Mouse (Mus musculus): Measurements from ENCODE around the gene Lingo2. TPM values are rescaled to one million over a fixed set of nuclear protein-coding genes. Genes with fewer than 3 reads are reported as not detected.

The Lingo2 gene
- polyA plus RNA-seq, 1 experiment from 2014 or later, result 1.3 TPM

GRCm38 (mm10) chr4:36647753-36648152 lies 303.8 kb downstream of the Lingo2 start:
- H3K4me1 ChIP-seq (ENCODE audit: control insufficient read depth, insufficient read depth, low read length), result no peaks in the 10 kb centered on the region
- H3K4me3 ChIP-seq (ENCODE audit: low read depth, low read length), result no peak overlapping the region
- H3K4me2 ChIP-seq, result no peak overlapping the region
- no peaks in the 10 kb centered on the region for H3K27me3 ChIP-seq (ENCODE audit: control insufficient read depth, insufficient read depth, low read length)
- H3K27ac ChIP-seq (ENCODE audit: low read depth, low read length), result no peak overlapping the region
- ATAC-seq (replicated peaks; ENCODE audit: insufficient number of reproducible peaks, low FRiP score, low TSS enrichment), result no peak
- no peaks in the 10 kb centered on the region for H3K36me3 ChIP-seq (ENCODE audit: control insufficient read depth, insufficient read depth, low read length)
- no peaks in the 10 kb centered on the region for H3K9me3 ChIP-seq (replicated peaks; ENCODE audit: control insufficient read depth, low read length)
- H3K9ac ChIP-seq (ENCODE audit: low read depth, low read length), result no peak overlapping the region

- H3K9me3 ChIP-seq (replicated peaks; ENCODE audit: control insufficient read depth, low read length), result no peaks in the 10 kb centered on the region
- ATAC-seq (replicated peaks; ENCODE audit: insufficient number of reproducible peaks, low FRiP score, low TSS enrichment), result no peak
Observed at GRCm38 (mm10) chr4:36635666-36636065, 315.9 kb downstream of the Lingo2 start.

GRCm38 (mm10) chr4:36576801-36577200 lies 374.7 kb downstream of the Lingo2 start:
- Histone ChIP-seq H3K27me3 (ENCODE audit: control insufficient read depth, insufficient read depth, low read length) (no peaks in the 10 kb centered on the region), H3K27ac (ENCODE audit: low read depth, low read length) (no peak overlapping the region), H3K9ac (ENCODE audit: low read depth, low read length) (no peak overlapping the region), H3K4me3 (ENCODE audit: low read depth, low read length) (no peak overlapping the region), H3K36me3 (ENCODE audit: control insufficient read depth, insufficient read depth, low read length) (no peaks in the 10 kb centered on the region), H3K9me3 (replicated peaks; ENCODE audit: control insufficient read depth, low read length) (no peaks in the 10 kb centered on the region), H3K4me1 (ENCODE audit: control insufficient read depth, insufficient read depth, low read length) (no peaks in the 10 kb centered on the region), H3K4me2 (no peak overlapping the region)
- WGBS (ENCODE audit: insufficient replicate concordance), result 75% methylated on average over 5 of the region's 5 CpGs
- ATAC-seq (replicated peaks; ENCODE audit: insufficient number of reproducible peaks, low FRiP score, low TSS enrichment), result no peak

More at GRCm38 (mm10) chr4:36635666-36636065, 315.9 kb downstream of the Lingo2 start:
- H3K27me3 ChIP-seq (ENCODE audit: control insufficient read depth, insufficient read depth, low read length), result no peaks in the 10 kb centered on the region
- no peaks in the 10 kb centered on the region for H3K4me1 ChIP-seq (ENCODE audit: control insufficient read depth, insufficient read depth, low read length)
- no peak overlapping the region for H3K9ac ChIP-seq (ENCODE audit: low read depth, low read length)
- no peak overlapping the region for H3K27ac ChIP-seq (ENCODE audit: low read depth, low read length)
- H3K36me3 ChIP-seq (ENCODE audit: control insufficient read depth, insufficient read depth, low read length), result no peaks in the 10 kb centered on the region
- H3K4me3 ChIP-seq (ENCODE audit: low read depth, low read length), result no peak overlapping the region
- no peak overlapping the region for H3K4me2 ChIP-seq
- WGBS (ENCODE audit: insufficient replicate concordance), result 71% methylated on average over 2 of the region's 2 CpGs

- Histone ChIP-seq H3K9me3 (replicated peaks; ENCODE audit: control insufficient read depth, low read length) (no peaks in the 10 kb centered on the region), H3K9ac (ENCODE audit: low read depth, low read length) (no peak overlapping the region), H3K4me2 (no peak overlapping the region), H3K36me3 (ENCODE audit: control insufficient read depth, insufficient read depth, low read length) (no peaks in the 10 kb centered on the region), H3K4me1 (ENCODE audit: control insufficient read depth, insufficient read depth, low read length) (no peaks in the 10 kb centered on the region), H3K27ac (ENCODE audit: low read depth, low read length) (no peak overlapping the region), H3K4me3 (ENCODE audit: low read depth, low read length) (no peak overlapping the region), H3K27me3 (ENCODE audit: control insufficient read depth, insufficient read depth, low read length) (no peaks in the 10 kb centered on the region)
- 69% methylated on average over 3 of the region's 3 CpGs for WGBS (ENCODE audit: insufficient replicate concordance)
- ATAC-seq (replicated peaks; ENCODE audit: insufficient number of reproducible peaks, low FRiP score, low TSS enrichment), result no peak
Observed at GRCm38 (mm10) chr4:36576256-36576655, 375.3 kb downstream of the Lingo2 start.

GRCm38 (mm10) chr4:36566544-36566943 lies 385.0 kb downstream of the Lingo2 start:
- H3K27me3 ChIP-seq (ENCODE audit: control insufficient read depth, insufficient read depth, low read length), result no peaks in the 10 kb centered on the region
- ATAC-seq (replicated peaks; ENCODE audit: insufficient number of reproducible peaks, low FRiP score, low TSS enrichment), result no peak
- H3K36me3 ChIP-seq (ENCODE audit: control insufficient read depth, insufficient read depth, low read length), result no peaks in the 10 kb centered on the region
- H3K9ac ChIP-seq (ENCODE audit: low read depth, low read length), result no peak overlapping the region
- H3K9me3 ChIP-seq (replicated peaks; ENCODE audit: control insufficient read depth, low read length), result no peaks in the 10 kb centered on the region
- H3K4me2 ChIP-seq, result no peak overlapping the region
- no peak overlapping the region for H3K4me3 ChIP-seq (ENCODE audit: low read depth, low read length)
- WGBS (ENCODE audit: insufficient replicate concordance), result 71% methylated on average over 1 of the region's 1 CpGs
- no peak overlapping the region for H3K27ac ChIP-seq (ENCODE audit: low read depth, low read length)
- no peaks in the 10 kb centered on the region for H3K4me1 ChIP-seq (ENCODE audit: control insufficient read depth, insufficient read depth, low read length)

- H3K9me3 ChIP-seq (replicated peaks; ENCODE audit: control insufficient read depth, low read length), result no peaks in the 10 kb centered on the region
- no peaks in the 10 kb centered on the region for H3K4me1 ChIP-seq (ENCODE audit: control insufficient read depth, insufficient read depth, low read length)
- H3K4me2 ChIP-seq, result no peak overlapping the region
- H3K4me3 ChIP-seq (ENCODE audit: low read depth, low read length), result no peak overlapping the region
- no peak overlapping the region for H3K27ac ChIP-seq (ENCODE audit: low read depth, low read length)
- no peaks in the 10 kb centered on the region for H3K36me3 ChIP-seq (ENCODE audit: control insufficient read depth, insufficient read depth, low read length)
- no peak for ATAC-seq (replicated peaks; ENCODE audit: insufficient number of reproducible peaks, low FRiP score, low TSS enrichment)
- WGBS (ENCODE audit: insufficient replicate concordance), result 88% methylated on average over 1 of the region's 1 CpGs
- no peak overlapping the region for H3K9ac ChIP-seq (ENCODE audit: low read depth, low read length)
- no peaks in the 10 kb centered on the region for H3K27me3 ChIP-seq (ENCODE audit: control insufficient read depth, insufficient read depth, low read length)
Observed at GRCm38 (mm10) chr4:36560997-36561396, 390.6 kb downstream of the Lingo2 start.

GRCm38 (mm10) chr4:36540664-36541360 lies 410.7 kb downstream of the Lingo2 start:
- Histone ChIP-seq H3K9ac (ENCODE audit: low read depth, low read length) (no peak overlapping the region), H3K27me3 (ENCODE audit: control insufficient read depth, insufficient read depth, low read length) (no peaks in the 10 kb centered on the region), H3K36me3 (ENCODE audit: control insufficient read depth, insufficient read depth, low read length) (no peaks in the 10 kb centered on the region), H3K9me3 (replicated peaks; ENCODE audit: control insufficient read depth, low read length) (no peaks in the 10 kb centered on the region), H3K4me1 (ENCODE audit: control insufficient read depth, insufficient read depth, low read length) (no peaks in the 10 kb centered on the region), H3K4me3 (ENCODE audit: low read depth, low read length) (no peak overlapping the region), H3K27ac (ENCODE audit: low read depth, low read length) (no peak overlapping the region), H3K4me2 (no peak overlapping the region)
- 56% methylated on average over 2 of the region's 2 CpGs for WGBS (ENCODE audit: insufficient replicate concordance)
- ATAC-seq (replicated peaks; ENCODE audit: insufficient number of reproducible peaks, low FRiP score, low TSS enrichment), result no peak

GRCm38 (mm10) chr4:36533895-36534294 lies 417.7 kb downstream of the Lingo2 start:
- Histone ChIP-seq H3K36me3 (ENCODE audit: control insufficient read depth, insufficient read depth, low read length) (no peaks in the 10 kb centered on the region), H3K27me3 (ENCODE audit: control insufficient read depth, insufficient read depth, low read length) (no peaks in the 10 kb centered on the region), H3K4me1 (ENCODE audit: control insufficient read depth, insufficient read depth, low read length) (no peaks in the 10 kb centered on the region), H3K4me3 (ENCODE audit: low read depth, low read length) (no peak overlapping the region), H3K9me3 (replicated peaks; ENCODE audit: control insufficient read depth, low read length) (no peaks in the 10 kb centered on the region), H3K27ac (ENCODE audit: low read depth, low read length) (no peak overlapping the region), H3K9ac (ENCODE audit: low read depth, low read length) (no peak overlapping the region), H3K4me2 (no peak overlapping the region)
- ATAC-seq (replicated peaks; ENCODE audit: insufficient number of reproducible peaks, low FRiP score, low TSS enrichment), result no peak
- 78% methylated on average over 2 of the region's 2 CpGs for WGBS (ENCODE audit: insufficient replicate concordance)

GRCm38 (mm10) chr4:36490255-36490654 lies 461.3 kb downstream of the Lingo2 start:
- ATAC-seq (replicated peaks; ENCODE audit: insufficient number of reproducible peaks, low FRiP score, low TSS enrichment), result no peak
- no peaks in the 10 kb centered on the region for H3K9me3 ChIP-seq (replicated peaks; ENCODE audit: control insufficient read depth, low read length)
- WGBS (ENCODE audit: insufficient replicate concordance), result 57% methylated on average over 1 of the region's 1 CpGs
- H3K4me1 ChIP-seq (ENCODE audit: control insufficient read depth, insufficient read depth, low read length), result no peaks in the 10 kb centered on the region
- H3K4me2 ChIP-seq, result no peak overlapping the region
- no peaks in the 10 kb centered on the region for H3K27me3 ChIP-seq (ENCODE audit: control insufficient read depth, insufficient read depth, low read length)
- H3K4me3 ChIP-seq (ENCODE audit: low read depth, low read length), result no peak overlapping the region
- H3K9ac ChIP-seq (ENCODE audit: low read depth, low read length), result no peak overlapping the region
- no peak overlapping the region for H3K27ac ChIP-seq (ENCODE audit: low read depth, low read length)
- no peaks in the 10 kb centered on the region for H3K36me3 ChIP-seq (ENCODE audit: control insufficient read depth, insufficient read depth, low read length)
